Mouse (Mus musculus) layer of hippocampus, adult 9-11 months (tissue): ENCODE data around the gene Cdc25b.

Source experiments
- DNase-seq: peaks from one replicate; pipeline ENCODE4 v3.0.0; 2022

Gene Cdc25b

GRCm38 (mm10) chr2:131232558-131232957 lies 45.8 kb downstream of the Cdc25b start:
- no peak for DNase-seq

GRCm38 (mm10) chr2:131233307-131234126 lies 46.8 kb downstream of the Cdc25b start, which contains the start of gene Mavs:
Gene Mavs, plus strand, starts transcription at chr2:131234063.
- DNase-seq: peak; percentile 96

GRCm38 (mm10) chr2:131234127-131234650 lies 47.4 kb downstream of the Cdc25b start:
- no peak for DNase-seq

GRCm38 (mm10) chr2:131234970-131235635 lies 48.4 kb downstream of the Cdc25b start:
- DNase-seq: no peak

GRCm38 (mm10) chr2:131242180-131242579 lies 55.4 kb downstream of the Cdc25b start:
- DNase-seq: no peak

DNA sequence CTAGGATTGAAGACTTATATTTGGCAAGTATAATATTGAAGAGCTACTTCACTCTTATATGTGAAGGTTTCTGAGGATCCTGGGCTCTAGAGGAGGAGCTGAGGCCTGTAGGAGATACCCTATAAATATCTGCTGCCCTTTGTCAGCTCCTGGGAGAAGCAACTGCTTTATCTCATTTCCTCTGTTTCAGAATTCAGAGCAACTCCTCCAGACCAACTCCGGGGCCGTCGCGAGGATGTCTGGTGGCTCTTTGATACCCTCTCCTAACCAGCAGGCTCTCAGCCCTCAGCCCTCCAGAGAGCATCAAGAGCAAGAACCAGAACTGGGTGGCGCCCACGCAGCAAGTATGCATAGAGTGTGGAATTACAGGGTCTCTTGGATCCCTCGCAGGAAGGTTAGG lies 56.2 kb downstream of the Cdc25b start:
- no peak for DNase-seq
